Mouse (Mus musculus): Measurements from ENCODE around the gene Nrxn1. TPM values are rescaled to one million over a fixed set of nuclear protein-coding genes. Genes with fewer than 3 reads are reported as not detected.
A peak's percentile ranks its signal among the peaks of the same experiment; 100 is the strongest.

Gene Nrxn1
- total RNA-seq, 4 experiments from 2014 or later: 452 to 476 (median 472) TPM

DNA sequence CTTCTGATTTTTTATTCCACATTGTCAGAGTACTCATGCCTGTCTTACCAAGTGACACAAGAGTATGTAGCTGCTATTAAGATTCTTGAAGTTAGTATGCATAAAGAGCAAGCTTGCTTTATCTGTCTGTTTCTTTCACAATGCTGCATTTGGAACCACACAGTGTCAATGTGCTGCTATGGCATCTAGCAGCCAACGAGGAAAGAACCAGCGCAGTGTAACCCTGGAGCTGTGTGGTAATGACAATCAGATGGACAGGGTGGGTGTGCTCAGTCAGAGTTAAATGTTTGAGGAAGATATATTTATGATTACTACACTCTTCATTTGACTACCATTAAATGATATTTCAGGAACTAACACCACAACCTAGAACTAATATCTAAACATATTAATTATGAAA, 102.1 kb downstream of the Nrxn1 start:
- DNase-seq (ENCODE audit: low spot score in 2 of 2): no peak

DNA sequence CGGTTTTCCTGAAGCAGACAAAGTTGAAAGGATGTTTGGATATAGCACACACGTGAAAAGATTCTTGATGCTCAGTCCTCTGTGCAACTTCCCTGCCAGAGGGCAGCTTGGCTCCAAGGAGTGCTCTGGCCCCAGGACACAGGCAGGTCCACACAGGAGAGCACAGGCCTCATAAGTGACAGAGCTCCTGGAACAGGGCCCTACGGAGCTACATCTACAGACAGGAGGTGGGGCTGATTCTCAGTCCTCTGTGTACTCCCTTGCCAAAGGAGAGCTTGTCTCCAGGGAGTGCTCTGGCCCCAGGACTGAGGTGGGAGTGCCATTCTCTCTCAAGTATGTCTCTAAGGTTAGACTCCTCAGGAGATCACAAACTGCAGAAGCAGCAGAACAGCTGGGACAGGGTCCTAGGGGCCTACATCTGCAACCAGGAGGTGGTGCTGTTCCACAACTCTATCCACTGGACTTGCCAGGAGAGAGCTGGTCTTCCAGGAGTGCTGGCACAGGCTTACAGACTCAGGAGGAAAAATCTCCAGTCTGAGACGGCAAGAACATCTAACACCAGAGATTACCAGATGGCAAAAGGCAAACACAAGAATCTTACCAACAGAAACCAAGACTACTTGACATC, 129.9 kb downstream of the Nrxn1 start:
- no peak for DNase-seq (ENCODE audit: low spot score in 2 of 2)

DNA sequence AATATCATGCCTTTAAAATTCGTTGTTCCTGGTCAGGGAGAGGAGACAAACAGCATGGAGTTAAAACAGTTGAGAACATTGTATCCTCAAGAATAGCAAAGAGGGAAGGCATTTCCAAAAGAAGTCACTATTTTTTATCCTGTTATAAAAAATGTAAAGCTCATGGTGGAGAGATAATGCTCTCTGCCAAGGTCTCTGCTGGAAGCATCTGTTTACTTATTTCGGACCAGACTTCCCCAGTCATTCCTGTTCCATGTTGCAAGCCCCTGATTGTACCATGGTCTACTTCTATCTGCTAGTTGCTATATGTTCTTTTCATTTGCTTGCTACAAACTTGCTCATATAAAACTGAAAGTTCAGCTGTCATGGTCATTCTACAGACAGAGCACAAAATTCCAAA, 137.7 kb downstream of the Nrxn1 start:
- no peak for DNase-seq (ENCODE audit: low spot score in 2 of 2)

DNA sequence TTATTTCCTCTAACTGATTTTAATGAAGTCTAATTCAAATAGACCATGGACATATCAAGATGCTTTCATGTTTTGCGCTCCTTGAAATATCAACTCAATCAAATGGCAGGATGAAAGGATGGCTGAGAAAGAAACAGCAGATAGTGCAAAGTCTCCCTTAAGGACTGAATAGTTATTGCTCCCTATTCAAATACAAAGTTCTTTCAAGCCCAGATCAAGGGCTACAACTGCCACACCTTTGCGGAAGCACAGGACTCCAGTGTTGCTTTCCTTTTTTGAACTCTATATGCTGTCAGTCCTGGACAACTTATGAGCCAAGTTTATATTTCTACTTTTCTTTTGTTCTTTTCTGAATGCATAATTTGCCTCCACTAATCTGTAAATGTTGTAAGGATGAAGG, 157.9 kb downstream of the Nrxn1 start:
- no peak for DNase-seq (ENCODE audit: low spot score in 2 of 2)

DNA sequence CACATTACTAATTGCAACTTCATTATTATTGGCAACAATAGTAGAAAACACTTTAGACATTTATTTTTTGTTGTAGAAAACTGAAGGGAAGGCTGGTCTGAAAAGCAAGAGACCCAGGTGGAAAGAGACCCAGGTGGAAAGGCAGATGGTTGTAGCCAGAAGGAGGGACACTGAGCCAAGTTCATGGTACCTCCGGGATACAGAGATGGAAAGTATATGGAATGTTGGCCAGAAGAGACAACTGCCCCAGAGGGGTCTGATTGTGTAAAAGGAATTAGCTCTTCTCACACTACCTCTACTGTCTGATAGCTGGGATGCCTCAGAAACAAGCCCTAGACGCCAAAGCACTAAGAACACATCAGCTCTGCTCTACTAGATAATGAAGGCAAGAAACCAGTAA, 179.6 kb downstream of the Nrxn1 start:
- no peak for DNase-seq (ENCODE audit: low spot score in 2 of 2)

DNA sequence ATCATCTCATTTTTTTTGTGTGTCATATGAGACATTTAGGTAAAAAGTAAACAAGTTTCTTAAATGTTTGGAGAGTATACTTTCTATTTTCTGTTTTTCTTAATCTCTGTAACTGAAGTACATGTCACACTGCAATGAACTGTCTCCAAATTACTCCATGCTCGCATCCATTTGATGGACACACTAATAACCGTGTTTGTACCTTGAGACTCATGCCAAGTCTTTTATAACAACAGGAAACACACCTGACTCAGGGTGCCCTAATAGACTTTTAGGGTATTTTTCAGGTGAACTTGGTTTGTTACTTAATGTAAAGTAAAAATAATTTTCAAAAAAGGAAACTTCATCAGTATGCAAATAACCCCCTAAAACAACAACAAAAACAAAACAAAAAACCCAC, 180.1 kb downstream of the Nrxn1 start:
- no peak for DNase-seq (ENCODE audit: low spot score in 2 of 2)

DNA sequence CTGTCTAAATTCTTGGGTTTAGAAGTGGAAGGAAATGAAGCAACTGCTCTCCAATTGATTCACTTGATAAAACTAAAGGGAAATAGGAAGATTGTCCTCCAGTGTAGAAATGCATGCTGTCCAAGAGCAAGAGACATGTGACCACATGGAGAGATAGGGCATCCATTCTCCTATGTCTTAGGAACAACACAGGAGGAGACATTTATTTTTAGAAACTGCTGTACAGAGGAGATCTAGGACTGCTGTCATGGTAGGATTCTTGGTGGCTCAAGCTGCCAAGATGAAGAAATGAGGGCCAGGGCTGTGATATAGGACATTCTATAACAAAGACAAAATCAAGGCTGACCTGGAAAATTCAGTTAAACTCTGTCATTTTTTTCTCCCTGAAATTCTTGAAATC, 180.5 kb downstream of the Nrxn1 start:
- no peak for DNase-seq (ENCODE audit: low spot score in 2 of 2)

DNA sequence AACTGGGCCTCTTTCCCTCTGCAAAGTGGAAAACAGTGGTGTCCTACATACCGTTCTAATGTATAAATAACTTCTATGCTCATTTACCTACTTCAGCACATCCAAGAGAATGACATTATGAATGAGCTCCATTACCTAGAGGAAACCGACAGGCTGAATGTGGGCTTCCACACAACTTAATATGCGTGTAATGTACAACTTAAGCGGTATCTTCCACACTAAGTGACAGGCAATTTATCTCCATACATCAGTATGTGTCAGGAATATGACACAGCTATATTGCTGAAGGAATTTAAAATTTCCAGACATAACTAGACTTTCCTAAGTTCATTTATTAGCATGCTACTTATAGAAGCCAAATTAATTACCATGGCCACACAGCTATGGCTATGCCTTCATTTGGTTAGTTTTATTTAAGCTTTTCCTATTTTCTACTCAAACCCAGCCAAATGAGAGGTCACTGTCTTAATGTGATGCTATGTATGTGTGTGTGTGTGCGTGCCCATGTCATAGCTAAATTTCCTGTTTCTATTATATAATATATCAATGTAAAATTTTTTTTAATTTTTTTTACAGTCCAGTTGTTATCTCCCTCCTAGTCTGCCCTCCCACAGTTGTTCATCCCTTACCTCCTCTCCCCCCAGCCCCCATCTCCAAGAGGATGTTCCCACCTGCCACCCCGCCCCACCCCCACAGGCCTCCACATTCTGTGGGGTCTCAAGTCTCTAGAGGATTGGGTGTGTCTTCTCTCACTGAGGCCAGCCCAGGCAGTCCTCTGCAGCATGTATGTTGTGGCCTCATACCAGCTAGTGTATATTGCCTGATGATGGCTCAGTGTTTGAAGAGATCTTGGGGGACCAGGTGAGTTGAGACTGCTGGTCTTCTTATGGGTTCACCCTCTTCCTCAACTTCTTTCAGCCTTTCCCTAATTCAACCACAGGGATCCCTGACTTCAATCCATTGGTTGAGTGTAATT, 186.5 kb downstream of the Nrxn1 start:
- DNase-seq (ENCODE audit: low spot score in 2 of 2): no peak

DNA sequence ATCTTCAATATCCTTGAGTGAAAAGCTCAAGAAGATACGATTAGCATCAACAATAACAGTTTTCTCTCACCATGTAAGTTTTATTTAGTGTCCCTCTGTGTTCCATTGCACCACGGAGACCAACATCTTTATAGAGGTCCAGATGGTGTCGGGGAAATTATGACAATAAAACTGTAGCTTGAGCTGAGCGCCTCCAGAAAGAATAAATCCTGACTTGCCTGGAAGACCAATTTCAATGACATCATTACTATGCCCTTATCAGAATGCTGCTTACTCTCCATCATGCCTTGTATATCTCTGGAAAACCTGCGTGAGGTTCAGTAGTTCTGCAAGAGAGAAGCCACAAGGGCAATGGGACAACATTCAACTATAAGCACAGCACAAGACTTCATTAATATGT, 187.7 kb downstream of the Nrxn1 start:
- DNase-seq (ENCODE audit: low spot score in 2 of 2): no peak

DNA sequence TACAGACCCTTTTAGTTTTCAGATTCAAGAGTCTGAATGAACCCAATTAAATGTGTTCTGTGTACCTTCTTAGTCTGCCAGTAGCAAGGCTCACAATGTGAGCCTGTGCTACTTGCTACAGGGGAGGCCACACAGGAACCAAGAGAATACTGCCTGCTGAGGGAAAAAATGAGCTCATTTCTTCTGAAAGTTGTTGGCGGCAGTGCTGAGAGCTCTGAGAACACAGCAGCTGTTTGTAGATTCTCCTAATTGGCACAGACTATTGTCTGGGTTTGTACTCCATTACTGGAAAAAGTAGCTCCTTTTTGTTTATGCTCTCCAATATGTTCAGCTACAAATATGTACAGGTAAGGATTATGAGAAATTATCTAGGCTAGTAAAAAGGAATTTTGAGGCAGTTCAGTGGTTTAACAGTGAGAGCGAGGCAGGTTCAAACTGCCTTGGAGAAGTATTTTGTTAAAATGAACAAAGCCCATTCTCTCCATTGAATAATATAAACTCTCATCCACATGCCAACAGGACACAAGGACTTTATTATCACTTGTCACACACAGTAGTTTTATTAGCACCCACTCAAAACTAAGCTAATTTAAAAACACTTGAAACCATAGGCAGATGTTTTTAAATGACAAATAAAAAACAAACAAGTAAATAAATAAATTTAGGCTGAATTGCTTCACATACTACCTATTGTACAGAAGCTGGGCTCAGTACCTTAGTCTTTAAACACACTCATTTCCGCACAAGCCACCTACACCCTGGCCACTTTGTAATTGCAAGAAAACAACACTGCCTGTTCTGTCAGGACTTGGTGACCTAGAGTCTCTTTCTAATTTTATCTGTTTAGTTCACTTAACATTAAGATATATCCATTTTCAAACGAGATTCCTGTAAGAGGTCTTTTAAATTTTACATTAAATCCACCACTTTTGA, 200.3 kb downstream of the Nrxn1 start:
- peak; percentile 62 to 76 for DNase-seq (ENCODE audit: low spot score in 2 of 2)

DNA sequence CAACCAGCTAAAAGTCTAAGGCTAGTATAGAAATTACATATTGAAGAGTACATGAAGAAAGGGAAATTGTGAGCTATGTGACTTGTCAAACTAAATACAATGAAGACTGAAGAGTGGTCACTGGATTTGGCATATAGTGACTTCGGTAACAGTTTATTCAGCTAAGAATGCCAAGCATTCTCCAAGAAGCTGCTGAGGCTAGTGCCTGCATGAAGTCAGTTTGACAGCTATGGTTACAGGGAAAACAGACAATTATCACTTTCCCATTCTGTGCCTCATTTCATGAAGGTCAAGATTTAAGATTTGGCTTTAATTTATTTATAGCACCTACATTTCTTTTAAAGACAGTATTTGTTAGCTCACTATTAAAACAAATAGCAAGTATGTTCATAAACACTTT, 201.2 kb downstream of the Nrxn1 start:
- DNase-seq (ENCODE audit: low spot score in 2 of 2): no peak

DNA sequence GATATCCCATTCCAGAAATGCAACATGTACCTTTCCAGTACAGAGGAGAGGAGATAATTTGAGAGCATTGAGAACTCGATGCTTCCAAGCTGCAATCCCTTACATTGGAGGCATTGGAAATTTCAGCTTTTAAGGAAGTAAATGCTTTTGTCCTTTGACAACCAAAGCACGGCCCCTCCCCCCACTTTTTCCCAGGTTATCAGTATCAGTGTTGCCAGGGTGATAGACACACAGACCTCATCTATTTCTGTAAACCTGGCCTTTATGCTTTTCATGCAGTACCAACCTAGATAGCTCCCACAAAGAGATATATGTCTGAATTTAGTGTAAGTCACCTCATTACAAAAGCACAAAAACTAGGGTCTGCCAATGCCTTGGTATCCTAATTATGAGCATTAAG, 235.6 kb downstream of the Nrxn1 start:
- no peak for DNase-seq (ENCODE audit: low spot score in 2 of 2)

DNA sequence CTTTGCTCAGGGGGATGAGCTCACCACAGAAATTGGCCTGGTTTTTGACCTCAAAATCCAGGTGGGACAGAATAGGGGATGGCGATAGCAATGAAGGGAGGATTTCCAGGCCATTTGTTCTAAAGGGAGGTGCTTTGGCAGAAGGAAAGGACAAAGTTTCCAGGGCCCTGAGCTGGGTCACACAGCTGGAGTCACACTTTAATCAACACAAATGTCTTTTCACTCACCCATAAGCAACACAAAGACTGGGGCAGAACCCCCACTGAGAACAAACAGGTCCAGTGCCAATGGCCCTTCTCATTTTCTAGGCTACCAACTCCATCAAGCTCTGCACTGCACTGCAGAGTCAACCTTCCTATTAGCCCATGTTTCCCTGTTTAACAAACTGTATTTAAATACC, 249.0 kb downstream of the Nrxn1 start:
- DNase-seq (ENCODE audit: low spot score in 2 of 2): no peak

DNA sequence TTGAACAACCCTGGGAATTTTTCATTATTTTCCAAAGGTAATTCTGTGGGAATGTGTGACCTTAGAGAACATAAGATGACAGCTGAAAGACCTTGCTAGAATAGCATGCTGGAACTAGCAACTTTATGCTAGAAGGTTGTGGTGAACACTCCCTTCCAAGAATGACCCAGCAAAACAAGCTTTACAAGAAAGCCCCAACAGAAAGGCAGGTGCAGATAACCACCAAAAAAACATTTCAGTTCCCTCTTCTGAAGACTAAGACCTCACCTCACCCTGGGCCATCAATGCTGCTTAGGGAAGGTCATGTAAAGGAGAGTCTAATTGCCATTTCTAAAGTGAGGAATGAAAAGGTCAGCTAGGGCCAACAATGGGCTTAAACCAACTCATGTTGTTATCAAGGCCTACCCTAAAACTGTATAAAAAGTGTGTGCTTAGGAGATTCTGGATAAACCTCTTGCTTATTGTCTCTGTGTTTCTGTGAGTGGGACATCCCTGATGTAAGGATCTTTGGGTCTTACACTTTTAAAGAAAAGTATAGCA, 249.7 kb downstream of the Nrxn1 start:
- no peak for DNase-seq (ENCODE audit: low spot score in 2 of 2)

DNA sequence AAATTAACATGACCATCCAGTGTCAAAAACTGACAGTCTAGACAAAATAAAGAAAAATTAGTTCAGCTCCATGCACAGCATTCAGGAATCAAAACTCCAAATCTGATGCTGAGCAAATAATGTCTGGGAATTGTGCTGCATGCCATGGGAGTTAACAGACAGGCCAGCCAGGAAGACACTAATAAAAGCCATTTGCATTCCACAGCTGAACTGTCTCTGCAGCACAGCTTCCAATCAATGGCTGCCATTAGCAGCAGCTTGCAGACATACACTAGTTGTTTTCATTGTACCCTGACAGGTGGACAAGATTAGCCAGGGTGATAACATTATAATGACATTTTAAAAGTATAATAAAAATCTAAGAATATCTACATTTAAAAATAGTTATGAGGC, 255.9 kb downstream of the Nrxn1 start:
- no peak for DNase-seq (ENCODE audit: low spot score in 2 of 2)

DNA sequence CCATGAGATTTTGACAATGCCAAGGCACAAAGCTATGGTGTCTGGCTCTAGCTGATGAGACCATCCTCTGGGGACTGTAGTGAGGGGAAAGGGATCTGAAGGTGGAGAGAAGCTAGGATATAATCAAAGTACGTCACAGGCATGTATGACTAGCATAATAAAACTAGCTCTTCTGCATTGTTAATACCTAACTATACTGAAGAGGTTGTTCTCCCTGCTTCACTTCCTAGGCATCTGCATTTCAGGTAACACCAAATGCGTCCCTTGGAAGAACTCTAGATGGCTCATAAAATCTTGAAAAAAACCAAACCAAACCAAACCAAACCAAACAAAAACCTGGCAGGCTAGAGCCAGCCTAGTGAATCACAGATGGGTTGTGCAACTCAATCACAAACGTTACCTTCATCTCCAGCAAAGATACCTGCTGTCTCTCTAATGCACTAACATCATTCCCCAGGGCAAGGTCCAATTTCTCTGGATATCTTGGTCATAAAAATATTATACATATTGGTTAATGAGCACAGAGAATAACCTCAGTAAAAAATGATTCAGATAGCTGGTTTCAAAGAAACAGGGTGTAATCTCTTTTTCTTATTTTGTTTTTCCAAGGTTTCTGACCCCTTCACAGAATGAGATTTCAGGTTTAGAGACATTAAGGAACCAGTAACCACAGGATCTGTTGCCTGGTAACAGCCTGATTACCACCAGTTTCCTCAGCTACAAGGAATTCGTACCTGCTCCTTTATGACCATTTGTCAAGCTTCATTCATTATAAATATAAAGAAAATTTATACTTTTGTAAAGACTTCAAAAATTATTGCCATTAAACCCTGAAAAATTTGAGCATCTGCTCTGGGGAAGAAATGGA, 256.5 kb downstream of the Nrxn1 start:
- no peak for DNase-seq (ENCODE audit: low spot score in 2 of 2)

DNA sequence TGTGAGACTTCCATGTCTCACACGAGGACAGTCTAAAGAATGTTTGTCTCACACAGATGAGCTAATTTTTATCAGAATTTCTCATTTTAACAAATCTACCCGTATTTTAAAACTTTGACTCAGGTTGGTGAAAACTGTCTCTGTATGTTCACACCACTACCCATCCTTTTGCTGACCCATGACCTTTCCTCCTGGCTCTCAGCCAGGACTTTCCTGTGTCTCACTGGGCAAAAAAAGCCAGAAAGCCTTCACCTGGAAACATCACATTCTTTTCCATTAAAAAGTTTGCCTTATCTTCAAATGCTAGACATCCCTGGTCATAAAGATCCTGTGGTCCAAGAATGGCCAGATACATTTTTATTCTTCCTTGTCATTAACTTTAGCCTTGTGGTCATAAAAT, 274.5 kb downstream of the Nrxn1 start:
- DNase-seq (ENCODE audit: low spot score in 2 of 2): no peak

DNA sequence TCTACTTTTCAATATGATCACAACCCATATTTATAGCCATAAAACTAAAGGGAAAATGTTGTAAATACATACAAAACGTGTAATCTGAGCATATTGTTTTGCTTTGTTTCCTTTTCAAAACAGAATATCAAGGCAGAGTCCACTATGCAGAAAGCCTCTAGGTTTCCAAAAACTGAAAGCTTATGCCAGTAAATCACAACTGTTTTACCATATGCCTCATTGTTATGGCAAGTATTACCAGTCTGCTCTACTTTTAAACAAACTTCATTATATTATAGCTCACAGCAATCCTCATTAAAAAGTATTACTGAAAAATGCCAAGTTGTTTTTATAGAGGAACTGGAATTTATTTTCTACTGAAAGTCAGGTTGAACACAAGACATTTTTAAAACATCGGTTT, 275.0 kb downstream of the Nrxn1 start:
- no peak for DNase-seq (ENCODE audit: low spot score in 2 of 2)

DNA sequence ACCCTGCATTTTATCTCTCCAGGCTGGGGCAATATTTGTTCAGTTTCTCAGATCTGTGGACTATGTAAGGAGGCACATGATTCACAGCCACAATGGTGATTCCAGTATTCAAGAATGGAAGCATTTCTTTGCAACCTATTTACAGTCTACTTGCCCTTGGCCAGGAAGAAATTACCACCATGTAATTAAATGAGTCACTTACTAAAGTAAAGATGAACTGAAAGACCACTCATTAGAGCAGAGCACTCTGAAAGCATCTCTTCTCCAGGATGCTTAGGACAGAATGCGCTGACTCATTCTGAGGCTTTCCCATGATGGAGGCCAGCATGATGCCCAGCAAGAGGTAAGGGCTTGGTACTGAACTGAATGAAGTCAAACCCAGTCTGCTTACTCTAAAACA, 277.6 kb downstream of the Nrxn1 start:
- no peak for DNase-seq (ENCODE audit: low spot score in 2 of 2)

DNA sequence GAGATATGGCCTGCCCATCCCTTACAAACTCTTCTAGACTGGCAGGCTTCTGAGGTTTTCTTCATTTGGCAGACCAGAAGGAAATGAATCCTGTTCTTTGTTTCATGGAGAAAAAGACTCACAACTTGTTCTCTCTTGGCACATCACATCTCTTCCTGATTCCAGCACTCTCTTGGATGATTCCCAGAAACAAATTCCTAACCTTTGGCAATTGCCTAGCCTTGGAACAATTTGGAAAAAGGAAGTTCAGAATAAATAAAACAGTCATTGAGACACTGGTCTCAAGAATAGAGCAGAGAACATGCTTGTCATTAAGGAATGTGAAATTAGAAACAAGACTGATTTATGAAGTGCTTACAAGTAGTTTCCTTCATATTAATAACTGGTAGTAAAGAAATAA, 279.1 kb downstream of the Nrxn1 start:
- DNase-seq (ENCODE audit: low spot score in 2 of 2): no peak

DNA sequence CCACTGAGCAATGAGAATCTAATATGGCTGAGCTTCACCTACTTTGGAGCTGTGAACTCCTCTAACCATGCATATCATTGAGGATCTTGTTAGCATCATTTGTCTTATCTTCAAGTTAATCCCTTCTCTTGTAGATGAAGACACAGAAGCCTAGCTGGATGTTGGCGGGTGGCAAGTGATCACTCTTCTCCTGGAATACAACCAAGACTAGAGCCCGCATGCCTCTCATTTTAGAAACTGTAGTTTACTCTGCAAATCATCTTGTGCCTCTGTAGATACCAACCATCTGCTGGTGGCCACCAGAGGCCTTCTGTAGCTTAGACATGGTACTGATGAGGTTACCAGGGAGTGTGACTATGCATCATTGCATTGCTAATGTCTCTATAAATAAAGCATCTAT, 280.4 kb downstream of the Nrxn1 start:
- no peak for DNase-seq (ENCODE audit: low spot score in 2 of 2)

Data from layer of hippocampus, adult 8-10 months (tissue).